Mouse (Mus musculus) MEL (cell line): ENCODE results near the gene Slc39a11. TPM values are rescaled to one million over a fixed set of nuclear protein-coding genes. Genes with fewer than 3 reads are reported as not detected.

Experiments used
- DNase-seq: peaks from one replicate; pipeline ENCODE4 v3.0.0; 2011; ENCODE audit warnings: low read depth, low spot score
- H3K27ac ChIP-seq: 2 replicates; pipeline ENCODE4 v1.5.1; 2012; ENCODE audit warnings: low read depth, mild to moderate bottlenecking, control low read depth, low read length, moderate library complexity; ENCODE audit not compliant: control insufficient read depth
- H3K27me3 ChIP-seq, 2 experiments: fragments of 150-350 bp in 1 of 2; sonication (generic) in 1 of 2; 2 replicates each; pipeline ENCODE4 v1.6.1; 2012; ENCODE audit warnings: low read length in 2 of 2, mild to moderate bottlenecking in 2 of 2, improper control_type of control experiment in 1 of 2, moderate library complexity in 1 of 2; ENCODE audit not compliant: insufficient read depth in 2 of 2, control insufficient read depth in 1 of 2
- H3K36me3 ChIP-seq, 2 experiments: 2 replicates each; pipeline ENCODE4 v1.6.1; 2012 to 2014; ENCODE audit warnings: low read length in 2 of 2, improper control_type of control experiment in 1 of 2, inconsistent platforms in 1 of 2, mild to moderate bottlenecking in 1 of 2; ENCODE audit not compliant: insufficient read depth in 2 of 2, control insufficient read depth in 1 of 2
- H3K4me1 ChIP-seq, 2 experiments: fragments of 150-350 bp in 1 of 2; sonication (generic) in 1 of 2; 2 replicates each; pipeline ENCODE4 v1.6.1; 2012; ENCODE audit warnings: low read length in 2 of 2, improper control_type of control experiment in 1 of 2, mild to moderate bottlenecking in 1 of 2; ENCODE audit not compliant: insufficient read depth in 2 of 2, control insufficient read depth in 1 of 2
- H3K4me3 ChIP-seq, 2 experiments: fragments of 150-350 bp in 1 of 2; sonication (generic) in 1 of 2; 2 replicates each; pipeline ENCODE4 v1.5.1; 2012; ENCODE audit warnings: low read depth in 2 of 2, low read length in 2 of 2, mild to moderate bottlenecking in 2 of 2, moderate library complexity in 2 of 2, control low read depth in 1 of 2, improper control_type of control experiment in 1 of 2; ENCODE audit not compliant: control insufficient read depth in 1 of 2, insufficient read depth in 1 of 2
- H3K79me2 ChIP-seq: 2 replicates; pipeline ENCODE4 v1.6.1; 2012; ENCODE audit warnings: mild to moderate bottlenecking, low read length, moderate library complexity; ENCODE audit not compliant: control insufficient read depth, poor library complexity, insufficient read depth
- H3K9ac ChIP-seq: 2 replicates; pipeline ENCODE4 v1.6.1; 2012; ENCODE audit warnings: low read depth, mild to moderate bottlenecking, control low read depth, low read length, moderate library complexity; ENCODE audit not compliant: control insufficient read depth, poor library complexity, severe bottlenecking
- H3K9me3 ChIP-seq: fragments of 150-350 bp; sonication (generic); replicated peaks from 2 replicates; pipeline ENCODE4 v1.6.1; 2012; ENCODE audit warnings: mild to moderate bottlenecking, low read length, improper control_type of control experiment, moderate library complexity; ENCODE audit not compliant: insufficient read depth
- BHLHE40 ChIP-seq: IDR thresholded peaks from 2 replicates; pipeline ENCODE4 v1.6.1; 2012; ENCODE audit warnings: low read depth, mild to moderate bottlenecking, inconsistent platforms, low read length, improper control_type of control experiment, borderline replicate concordance
- CHD1 ChIP-seq: IDR thresholded peaks from 2 replicates; pipeline ENCODE4 v1.6.1; 2012; ENCODE audit warnings: low read depth, mild to moderate bottlenecking, inconsistent platforms, low read length, improper control_type of control experiment
- EP300 ChIP-seq, 2 experiments: IDR thresholded peaks; 2 replicates each; pipeline ENCODE4 v1.6.1; 2011; ENCODE audit warnings: improper control_type of control experiment in 2 of 2, low read length in 2 of 2, low read depth in 1 of 2, mild to moderate bottlenecking in 1 of 2
- MAX ChIP-seq: IDR thresholded peaks from 2 replicates; pipeline ENCODE4 v1.6.1; 2011; ENCODE audit warnings: low read length, improper control_type of control experiment
- MYB ChIP-seq: IDR thresholded peaks from 2 replicates; pipeline ENCODE4 v1.6.1; 2011; ENCODE audit warnings: mild to moderate bottlenecking, low read depth, low read length, improper control_type of control experiment
- NRF1 ChIP-seq: IDR thresholded peaks from 2 replicates; pipeline ENCODE4 v1.6.1; 2014; ENCODE audit warnings: low read depth, mild to moderate bottlenecking, inconsistent platforms, low read length, improper control_type of control experiment, moderate library complexity; ENCODE audit not compliant: poor library complexity, insufficient read depth, severe bottlenecking
- RAD21 ChIP-seq: IDR thresholded peaks from 2 replicates; pipeline ENCODE4 v1.6.1; 2011; ENCODE audit warnings: mild to moderate bottlenecking, low read depth, low read length, improper control_type of control experiment
- RCOR1 ChIP-seq: IDR thresholded peaks from 2 replicates; pipeline ENCODE4 v1.6.1; 2012; ENCODE audit warnings: low read depth, mild to moderate bottlenecking, inconsistent platforms, low read length, improper control_type of control experiment
- SIN3A ChIP-seq: IDR thresholded peaks from 2 replicates; pipeline ENCODE4 v1.6.1; 2012; ENCODE audit warnings: low read length, improper control_type of control experiment, inconsistent platforms
- SMC3 ChIP-seq: IDR thresholded peaks from 2 replicates; pipeline ENCODE4 v1.6.1; 2011; ENCODE audit warnings: low read depth, low read length, improper control_type of control experiment
- TCF12 ChIP-seq: IDR thresholded peaks from 2 replicates; pipeline ENCODE4 v1.6.1; 2014; ENCODE audit warnings: low read depth, mild to moderate bottlenecking, inconsistent platforms, low read length, improper control_type of control experiment, moderate library complexity
- UBTF ChIP-seq: IDR thresholded peaks from 2 replicates; pipeline ENCODE4 v1.6.1; 2012; ENCODE audit warnings: low read depth, mild to moderate bottlenecking, inconsistent platforms, low read length, improper control_type of control experiment, moderate library complexity, borderline replicate concordance; ENCODE audit not compliant: insufficient read depth
- USF2 ChIP-seq, 2 experiments: IDR thresholded peaks; 2 replicates each; pipeline ENCODE4 v1.6.1; 2011 to 2012; ENCODE audit warnings: improper control_type of control experiment in 2 of 2, low read length in 2 of 2, borderline replicate concordance in 1 of 2, inconsistent platforms in 1 of 2, low read depth in 1 of 2, mild to moderate bottlenecking in 1 of 2; ENCODE audit not compliant: insufficient read depth in 1 of 2
- ZC3H11A ChIP-seq: IDR thresholded peaks from 2 replicates; pipeline ENCODE4 v1.6.1; 2012; ENCODE audit warnings: low read depth, mild to moderate bottlenecking, inconsistent platforms, low read length, improper control_type of control experiment
- ZKSCAN1 ChIP-seq: IDR thresholded peaks from 2 replicates; pipeline ENCODE4 v1.6.1; 2012; ENCODE audit warnings: low read depth, mild to moderate bottlenecking, inconsistent platforms, low read length, improper control_type of control experiment, moderate library complexity
- ZNF384 ChIP-seq: IDR thresholded peaks from 2 replicates; pipeline ENCODE4 v1.6.1; 2012; ENCODE audit warnings: low read depth, mild to moderate bottlenecking, inconsistent platforms, low read length, improper control_type of control experiment
- polyA plus RNA-seq, 2 experiments: library from polyadenylated mRNA; stranded (reverse) in 1 of 2; unstranded in 1 of 2; fragments of >175 nt in 1 of 2; fragments of >200 nt in 1 of 2; gene quantifications; 2 replicates each; pipeline versions ENCODE4 v1.2.1 to v1.2.4; 2012; ENCODE audit warnings: low replicate concordance in 2 of 2, low read depth in 1 of 2; ENCODE audit not compliant: insufficient read length in 2 of 2, insufficient read depth in 1 of 2, missing spikeins in 1 of 2
- total RNA-seq: library from RNA; depleted of rRNA; stranded (reverse); fragments of 300-350 nt; gene quantifications from 2 replicates; pipeline ENCODE4 v1.2.3, GENCODE M21; 2012

Slc39a11 gene
- total and polyA plus RNA-seq, 3 experiments: 34.2 to 45.6 TPM; not detected in 1

DNA sequence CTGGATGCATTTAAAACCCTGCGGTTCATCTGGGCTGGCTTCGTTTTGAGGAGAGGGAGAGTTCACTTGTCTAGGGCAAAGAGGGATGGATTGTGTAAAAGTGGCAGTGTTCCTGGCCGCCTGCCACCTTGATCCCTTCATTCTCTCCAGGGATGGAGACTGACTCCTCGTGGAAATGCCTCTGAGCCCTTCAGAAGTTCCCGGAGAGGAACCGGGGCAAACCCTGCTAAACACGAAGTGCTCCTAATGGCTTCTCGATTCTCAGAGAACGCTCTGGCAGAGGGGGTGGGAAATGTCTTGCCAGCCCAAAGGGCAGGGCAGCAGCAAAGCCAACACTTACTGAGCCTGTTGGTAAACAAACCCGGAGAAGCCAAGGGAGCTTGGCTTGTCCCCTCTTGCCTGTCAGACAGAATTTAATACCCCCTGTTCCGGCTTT is 366.5 kb downstream of the Slc39a11 start:
- no peaks in the 10 kb centered on the region for H3K36me3 ChIP-seq
- no peaks in the 10 kb centered on the region for H3K4me1 ChIP-seq
- no peak overlapping the region for H3K4me3 ChIP-seq
- H3K79me2 ChIP-seq: no peaks in the 10 kb centered on the region
- no peaks in the 10 kb centered on the region for H3K27me3 ChIP-seq
- TF ChIP-seq MYB (no peak), ZNF384 (no peak), UBTF (no peak), TCF12 (no peak)
- TF ChIP-seq, all 39 proteins: peak for 0
- Histone ChIP-seq H3K9me3 (no peaks in the 10 kb centered on the region), H3K27ac (no peak overlapping the region), H3K9ac (no peak overlapping the region)
- no peak for DNase-seq

DNA sequence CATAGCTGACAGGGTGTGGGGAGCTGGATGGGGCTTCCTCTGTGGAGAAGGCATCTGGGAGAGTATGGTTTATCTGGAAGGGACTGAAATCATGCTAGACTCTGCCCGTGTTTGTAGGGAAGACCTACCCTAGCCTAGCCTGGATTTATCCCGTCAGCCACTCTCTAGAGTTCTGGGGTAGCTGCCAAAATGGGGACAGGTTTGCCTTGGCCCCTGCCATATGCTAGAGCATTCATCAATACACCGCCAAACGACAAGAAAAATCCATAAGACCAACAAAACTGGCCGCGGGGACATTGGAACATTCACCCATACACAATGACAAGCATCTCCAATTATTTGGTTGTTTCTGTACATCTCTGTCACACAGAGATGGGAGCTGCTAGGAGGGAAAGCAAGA is 371.6 kb downstream of the Slc39a11 start:
- Histone ChIP-seq H3K9me3 (no peaks in the 10 kb centered on the region), H3K79me2 (no peaks in the 10 kb centered on the region), H3K4me3 (no peak overlapping the region), H3K27me3 (no peaks in the 10 kb centered on the region), H3K27ac (no peak overlapping the region), H3K4me1 (no peaks in the 10 kb centered on the region), H3K9ac (no peak overlapping the region)
- DNase-seq: no peak
- TF ChIP-seq SMC3: no peak
- no peak for TF ChIP-seq EP300 (IDR thresholded peaks at IDR 0.05; ENCODE audit: low read depth in 1 of 2, low read length in 2 of 2)
- no peak for TF ChIP-seq CHD1
- TF ChIP-seq BHLHE40: no peak
- no peak for TF ChIP-seq USF2 (IDR thresholded peaks at IDR 0.05; ENCODE audit: borderline replicate concordance in 1 of 2, insufficient read depth in 1 of 2, low read depth in 1 of 2, low read length in 2 of 2)
- TF ChIP-seq MAX: no peak
- no peak for TF ChIP-seq ZC3H11A
- TF ChIP-seq RCOR1: no peak
- TF ChIP-seq SIN3A: no peak
- TF ChIP-seq ZKSCAN1: no peak
- TF ChIP-seq NRF1: no peak
- no peak for TF ChIP-seq RAD21
- TF ChIP-seq, all 39 proteins: peak for 0
- no peaks in the 10 kb centered on the region for H3K36me3 ChIP-seq
